Mouse (Mus musculus) C2C12 (cell line): ENCODE data around the gene Gm42791. TPM values are rescaled to one million over a fixed set of nuclear protein-coding genes. Genes with fewer than 3 reads are reported as not detected.

Source experiments
- H3K27me3 ChIP-seq: one replicate; pipeline ENCODE4 v1.6.1; 2011; ENCODE audit not compliant: control insufficient read depth, insufficient read depth, insufficient read length
- H3K36me3 ChIP-seq: one replicate; pipeline ENCODE4 v1.6.1; 2011; ENCODE audit not compliant: control insufficient read depth, insufficient read depth
- H3K4me3 ChIP-seq: one replicate; pipeline ENCODE4 v1.5.1; 2011; ENCODE audit warnings: mild to moderate bottlenecking, control low read depth; ENCODE audit not compliant: poor library complexity, insufficient read depth, severe bottlenecking
- H3K79me2 ChIP-seq: one replicate; pipeline ENCODE4 v1.6.1; 2011; ENCODE audit not compliant: control insufficient read depth, insufficient read depth
- H3K79me3 ChIP-seq: one replicate; pipeline ENCODE4 v1.6.1; 2011; ENCODE audit warnings: low read depth, control low read depth
- H3ac ChIP-seq: one replicate; pipeline ENCODE3; 2011; ENCODE audit warnings: low read depth; ENCODE audit not compliant: control insufficient read depth, insufficient read length
- CEBPB ChIP-seq: IDR thresholded peaks from one replicate; pipeline ENCODE4 v1.6.1; 2011; ENCODE audit warnings: low read depth, mild to moderate bottlenecking, control low read depth, moderate library complexity
- CTCF ChIP-seq: IDR thresholded peaks from one replicate; pipeline ENCODE4 v1.5.1; 2011; ENCODE audit not compliant: control insufficient read depth, insufficient read depth, insufficient read length
- FOSL1 ChIP-seq: IDR thresholded peaks from one replicate; pipeline ENCODE4 v1.8.0; 2011; ENCODE audit warnings: mild to moderate bottlenecking, low read length; ENCODE audit not compliant: poor library complexity, insufficient read depth, severe bottlenecking
- MAX ChIP-seq: IDR thresholded peaks from one replicate; pipeline ENCODE4 v1.6.1; 2011; ENCODE audit warnings: mild to moderate bottlenecking, control low read depth
- MYOD1 ChIP-seq: IDR thresholded peaks from one replicate; pipeline ENCODE4 v1.6.1; 2011; ENCODE audit warnings: low read depth; ENCODE audit not compliant: control insufficient read depth, insufficient read length
- MYOG ChIP-seq: IDR thresholded peaks from one replicate; pipeline ENCODE4 v1.6.1; 2011; ENCODE audit not compliant: control insufficient read depth, insufficient read length; ENCODE audit errors: extremely low read depth
- USF1 ChIP-seq: IDR thresholded peaks from one replicate; pipeline ENCODE4 v1.6.1; 2011; ENCODE audit warnings: low read depth, mild to moderate bottlenecking, control low read depth, moderate library complexity
- polyA plus RNA-seq: library from polyadenylated mRNA; unstranded; fragments of >200 nt; fragmentation: generic; extraction: Trizol; gene quantifications from one replicate; pipeline ENCODE4 v1.2.1, GENCODE M21; 2012; ENCODE audit warnings: missing spikeins

Gene Gm42791
- polyA plus RNA-seq, 1 experiment: not detected

DNA sequence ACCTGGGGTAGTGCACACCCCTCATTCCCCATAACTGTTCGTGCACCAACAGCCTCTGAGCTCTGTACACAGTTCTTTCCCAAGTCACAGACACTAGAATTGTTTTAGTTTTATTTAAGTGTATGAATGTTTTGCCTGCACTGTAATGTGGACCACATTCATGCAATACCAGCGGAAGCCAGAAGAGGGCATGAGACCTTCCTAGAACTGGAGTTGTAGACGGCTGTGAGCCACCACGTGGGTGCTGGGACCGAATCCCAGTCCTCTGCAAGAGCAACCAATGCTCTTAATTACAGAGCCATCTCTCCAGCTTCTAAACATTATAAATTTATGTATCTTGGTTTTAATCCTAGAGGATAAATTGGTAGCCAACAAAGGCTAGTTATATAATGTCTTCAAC is 48.2 kb downstream of the Gm42791 start:
- no peaks in the 10 kb centered on the region for H3K27me3 ChIP-seq
- H3K79me3 ChIP-seq: no peaks in the 10 kb centered on the region
- H3K79me2 ChIP-seq: no peaks in the 10 kb centered on the region
- H3K36me3 ChIP-seq: no peaks in the 10 kb centered on the region
- no peak overlapping the region for H3K4me3 ChIP-seq
- H3ac ChIP-seq: no peak overlapping the region
- TF ChIP-seq MAX (no peak), CTCF (no peak), MYOG (no peak), CEBPB (no peak), MYOD1 (no peak), USF1 (no peak), FOSL1 (no peak)

DNA sequence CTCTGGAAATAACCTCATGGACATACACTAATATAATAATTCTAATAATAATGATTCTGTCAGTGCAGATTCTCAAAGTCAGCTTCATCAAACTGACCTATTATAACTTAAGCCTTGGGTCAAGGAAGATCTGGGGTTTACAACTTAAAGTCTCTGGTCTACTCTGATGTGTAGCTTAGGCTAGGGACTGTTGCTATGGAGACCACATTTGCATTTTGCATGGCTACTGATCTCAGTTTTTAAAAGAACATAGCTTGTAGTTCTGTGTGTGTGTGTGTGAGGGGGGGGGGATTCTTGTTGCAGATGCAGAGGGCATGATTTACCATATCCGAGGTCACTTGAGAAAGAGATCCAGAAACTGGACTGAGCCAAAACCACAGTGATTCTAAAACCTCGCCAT is 49.2 kb downstream of the Gm42791 start:
- Histone ChIP-seq H3ac (no peak overlapping the region), H3K79me2 (no peaks in the 10 kb centered on the region), H3K79me3 (no peaks in the 10 kb centered on the region), H3K36me3 (no peaks in the 10 kb centered on the region), H3K4me3 (no peak overlapping the region), H3K27me3 (no peaks in the 10 kb centered on the region)
- TF ChIP-seq MYOD1: no peak
- TF ChIP-seq USF1: no peak
- TF ChIP-seq CEBPB: no peak
- no peak for TF ChIP-seq FOSL1
- no peak for TF ChIP-seq MAX
- TF ChIP-seq MYOG: no peak
- no peak for TF ChIP-seq CTCF

DNA sequence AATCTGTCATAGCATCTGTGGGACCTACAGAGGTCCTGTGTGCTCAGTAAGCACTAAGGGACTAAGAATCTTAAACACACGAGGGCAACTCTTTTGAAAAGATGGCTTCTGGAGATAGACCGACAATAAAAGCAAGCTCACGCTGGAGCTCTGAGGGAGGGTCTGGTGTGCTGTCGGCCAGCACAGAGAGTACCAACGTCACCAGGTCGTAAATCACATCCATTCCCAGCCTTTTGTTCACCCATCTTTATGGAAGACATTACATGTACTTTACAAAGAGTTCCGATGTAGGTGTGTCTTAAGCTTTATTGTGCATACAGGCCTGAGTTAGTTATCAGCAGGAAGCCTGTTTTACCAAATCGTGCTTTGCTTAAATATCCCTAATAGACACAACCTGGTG is 50.9 kb downstream of the Gm42791 start:
- no peaks in the 10 kb centered on the region for H3K79me2 ChIP-seq
- H3K4me3 ChIP-seq: no peak overlapping the region
- no peaks in the 10 kb centered on the region for H3K79me3 ChIP-seq
- no peaks in the 10 kb centered on the region for H3K27me3 ChIP-seq
- H3ac ChIP-seq: no peak overlapping the region
- no peaks in the 10 kb centered on the region for H3K36me3 ChIP-seq
- TF ChIP-seq MAX: no peak
- no peak for TF ChIP-seq CTCF
- TF ChIP-seq CEBPB: no peak
- no peak for TF ChIP-seq USF1
- TF ChIP-seq FOSL1: no peak
- TF ChIP-seq MYOG: no peak
- no peak for TF ChIP-seq MYOD1

DNA sequence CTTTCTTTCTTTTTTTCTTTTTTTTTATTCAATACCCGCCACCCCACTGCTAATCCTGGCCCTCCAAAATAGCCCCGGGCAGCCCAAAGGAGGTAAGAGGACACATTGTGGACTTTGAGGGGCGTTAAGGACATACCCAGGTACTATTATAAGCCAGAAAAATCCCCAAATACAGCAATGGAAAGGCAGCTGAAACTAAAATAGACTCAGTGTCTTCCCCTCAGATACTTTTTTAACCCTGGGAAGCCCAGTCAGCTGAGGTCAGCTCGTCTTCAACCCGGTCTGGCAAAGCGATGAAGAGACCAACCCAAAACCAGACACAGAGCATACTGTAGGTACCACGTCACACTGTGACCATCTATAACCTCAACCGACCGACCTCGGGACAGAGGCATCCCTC is 51.5 kb downstream of the Gm42791 start:
- Histone ChIP-seq H3ac (no peak overlapping the region), H3K79me3 (no peaks in the 10 kb centered on the region), H3K27me3 (no peaks in the 10 kb centered on the region), H3K4me3 (no peak overlapping the region), H3K36me3 (no peaks in the 10 kb centered on the region), H3K79me2 (no peaks in the 10 kb centered on the region)
- TF ChIP-seq FOSL1 (no peak), MAX (no peak)

GRCm38 (mm10) chr5:148942957-148943356 is 52.0 kb downstream of the Gm42791 start:
- H3K36me3 ChIP-seq: no peaks in the 10 kb centered on the region
- no peaks in the 10 kb centered on the region for H3K79me2 ChIP-seq
- H3K79me3 ChIP-seq: no peaks in the 10 kb centered on the region
- H3K4me3 ChIP-seq: no peak overlapping the region
- TF ChIP-seq FOSL1: no peak
- no peak for TF ChIP-seq MYOD1
- no peak for TF ChIP-seq USF1
- TF ChIP-seq MYOG: no peak
- no peak for TF ChIP-seq CEBPB
- TF ChIP-seq CTCF: no peak
- TF ChIP-seq MAX: no peak
- H3K27me3 ChIP-seq: no peaks in the 10 kb centered on the region
- H3ac ChIP-seq: no peak overlapping the region

DNA sequence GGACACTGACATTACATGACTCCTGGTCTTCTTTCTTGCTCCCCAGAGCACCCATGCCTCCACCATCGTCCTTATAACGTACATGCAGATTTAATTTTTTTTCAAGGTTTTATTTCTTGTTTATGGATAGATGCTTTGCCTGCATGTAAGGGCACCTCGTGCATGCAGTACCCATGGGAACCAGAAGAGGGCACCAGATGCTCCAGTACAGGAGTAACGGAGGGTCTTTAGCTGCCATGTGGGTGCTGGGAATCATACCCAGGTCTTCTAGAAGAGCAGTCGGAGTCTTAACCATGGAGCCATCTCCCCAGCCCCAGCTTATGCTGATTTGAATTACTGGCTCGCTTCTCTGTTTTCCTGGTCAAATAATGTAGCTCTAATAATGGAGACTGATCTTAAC is 52.6 kb downstream of the Gm42791 start:
- TF ChIP-seq CEBPB (no peak), MYOD1 (no peak), CTCF (no peak), MAX (no peak), FOSL1 (no peak), USF1 (no peak)

More for the DNA sequence above, 52.6 kb downstream of the Gm42791 start:
- no peaks in the 10 kb centered on the region for H3K36me3 ChIP-seq
- H3K27me3 ChIP-seq: no peaks in the 10 kb centered on the region
- no peak overlapping the region for H3K4me3 ChIP-seq
- no peak overlapping the region for H3ac ChIP-seq
- H3K79me3 ChIP-seq: no peaks in the 10 kb centered on the region
- H3K79me2 ChIP-seq: no peaks in the 10 kb centered on the region
